Mouse (Mus musculus): Measurements from ENCODE around the gene Akr1a1. TPM values are rescaled to one million over a fixed set of nuclear protein-coding genes. Genes with fewer than 3 reads are reported as not detected.

The Akr1a1 gene
- total RNA-seq, 2 experiments from 2014 or later, result 864 to 917 TPM

Other genes starting within 250 kb of the Akr1a1 start
- gene Mast2, start 187.5 kb downstream of the Akr1a1 start, total RNA-seq (2021), result 10 to 100 TPM; 37.2 to 44.0 TPM
- 10 to 100 TPM; 14.0 to 19.6 TPM for gene Ipp, start 144.1 kb downstream of the Akr1a1 start, total RNA-seq (2021)
- gene Tmem69, start 95.7 kb downstream of the Akr1a1 start, total RNA-seq (2021), result 10 to 100 TPM; 20.3 to 21.2 TPM
- gene Gpbp1l1, start 94.0 kb downstream of the Akr1a1 start, total RNA-seq (2021), result 10 to 100 TPM; 64.9 to 85.9 TPM
- 10 to 100 TPM in 1 of 2 experiments, 1 to 10 TPM in 1; 9.1 to 12.1 TPM for gene Ccdc17, start 55.0 kb downstream of the Akr1a1 start, total RNA-seq (2021)
- 10 to 100 TPM; 29.8 to 35.0 TPM for gene Nasp, start 23.7 kb downstream of the Akr1a1 start, total RNA-seq (2021)
- gene Prdx1, start 33.9 kb upstream of the Akr1a1 start, total RNA-seq (2021), result 100 to 1,000 TPM; 682 to 824 TPM
- gene Mmachc, start 56.7 kb upstream of the Akr1a1 start, total RNA-seq (2021), result 10 to 100 TPM; 32.9 to 33.5 TPM
- gene Ccdc163, start 56.8 kb upstream of the Akr1a1 start, total RNA-seq (2021), result 10 to 100 TPM; 16.2 to 19.2 TPM
- gene Tesk2, start 69.3 kb upstream of the Akr1a1 start, total RNA-seq (2021), result 1 to 10 TPM; 2.9 to 5.9 TPM
- gene Toe1, start 156.0 kb upstream of the Akr1a1 start, total RNA-seq (2021), result 10 to 100 TPM; 16.9 to 20.8 TPM
- 1 to 10 TPM; 2.4 to 3.2 TPM for gene Mutyh, start 156.0 kb upstream of the Akr1a1 start, total RNA-seq (2021)
- gene Hpdl, start 170.0 kb upstream of the Akr1a1 start, total RNA-seq (2021), result 1 to 10 TPM; 1.9 to 2.6 TPM
- gene Zswim5, start 225.7 kb upstream of the Akr1a1 start, total RNA-seq (2021), result 1 to 10 TPM; 3.6 to 5.1 TPM

All from adrenal gland, postnatal 36 days (tissue).